Mouse (Mus musculus): Measurements from ENCODE around the gene Nup210. TPM values are rescaled to one million over a fixed set of nuclear protein-coding genes. Genes with fewer than 3 reads are reported as not detected.
"Not testable (repeated sequence)": the region's sequence is repeated elsewhere in the genome, so short reads cannot be mapped to it uniquely, and the experiment has no call there.

Nup210 gene
- polyA plus RNA-seq, 1 experiment, result 176 TPM

DNA sequence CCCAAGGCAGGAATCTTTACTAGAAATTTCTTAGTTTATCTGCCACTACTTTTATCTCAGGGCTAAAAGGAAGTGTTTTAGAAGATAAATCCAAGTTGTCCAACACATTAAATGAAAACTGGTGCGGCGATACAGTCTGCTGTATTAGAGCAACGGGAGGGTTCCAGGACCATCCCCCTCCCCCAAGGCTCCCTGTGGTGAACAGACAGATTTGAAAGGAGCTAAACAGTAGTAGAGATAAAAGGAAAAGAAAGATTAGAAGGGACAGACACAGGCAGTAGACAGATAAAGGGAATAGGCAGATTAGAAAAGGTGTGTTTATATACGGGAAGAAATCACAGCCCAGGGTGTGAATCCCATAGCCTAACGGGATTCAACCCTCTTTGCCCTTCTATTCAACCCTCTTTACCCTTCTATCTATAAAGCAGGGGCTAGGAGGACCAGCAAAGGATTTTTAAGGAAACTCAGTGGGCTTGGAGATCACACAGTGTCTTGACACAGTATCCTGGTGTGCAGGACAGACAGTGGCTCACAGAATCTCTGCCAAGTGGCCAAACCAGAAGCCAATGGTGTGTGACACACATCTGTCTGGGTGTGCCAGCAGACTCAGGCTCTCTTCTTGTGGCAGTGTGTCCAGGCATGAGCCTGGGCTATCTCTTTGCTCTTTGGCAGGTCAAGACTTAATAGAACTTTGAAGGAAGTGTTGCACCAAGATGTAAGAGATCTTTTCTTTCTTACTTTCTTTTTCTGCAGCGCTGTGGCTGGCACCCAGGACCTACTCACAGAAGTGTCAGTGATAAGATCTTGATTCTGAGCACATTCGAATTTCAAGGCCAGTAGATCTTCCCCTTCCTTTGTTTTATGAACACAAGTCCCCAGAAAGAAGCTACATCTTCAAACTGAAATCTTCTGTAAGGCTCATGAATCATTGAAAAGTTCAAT, 7.9 kb upstream of the Nup210 start:
- peak overlapping the region; percentile 60 for H3K27ac ChIP-seq (ENCODE audit: insufficient read depth, low read length)
- no peak for TF ChIP-seq POLR2A (IDR thresholded peaks at IDR 0.05; ENCODE audit: low read depth, low read length)
- TF ChIP-seq CTCF (IDR thresholded peaks at IDR 0.05; ENCODE audit: extremely low read depth, insufficient read depth, insufficient read length, insufficient replicate concordance), result no peak
- DNase-seq (ENCODE audit: low read depth in 1 of 2, low spot score in 2 of 2), result no peak
- WGBS, result 50% methylated on average over 7 of the region's 7 CpGs
- H3K4me3 ChIP-seq (ENCODE audit: extremely low read depth, insufficient read depth, insufficient read length), result no peak overlapping the region
- no peaks in the 10 kb centered on the region for H3K27me3 ChIP-seq (ENCODE audit: control insufficient read depth, insufficient read depth, low read length)
- H3K36me3 ChIP-seq (ENCODE audit: control insufficient read depth, insufficient read depth, low read length), result no peaks in the 10 kb centered on the region
- H3K4me1 ChIP-seq (ENCODE audit: control insufficient read depth, insufficient read depth, insufficient read length), result peaks cover 2% of the 10 kb centered on the region

DNA sequence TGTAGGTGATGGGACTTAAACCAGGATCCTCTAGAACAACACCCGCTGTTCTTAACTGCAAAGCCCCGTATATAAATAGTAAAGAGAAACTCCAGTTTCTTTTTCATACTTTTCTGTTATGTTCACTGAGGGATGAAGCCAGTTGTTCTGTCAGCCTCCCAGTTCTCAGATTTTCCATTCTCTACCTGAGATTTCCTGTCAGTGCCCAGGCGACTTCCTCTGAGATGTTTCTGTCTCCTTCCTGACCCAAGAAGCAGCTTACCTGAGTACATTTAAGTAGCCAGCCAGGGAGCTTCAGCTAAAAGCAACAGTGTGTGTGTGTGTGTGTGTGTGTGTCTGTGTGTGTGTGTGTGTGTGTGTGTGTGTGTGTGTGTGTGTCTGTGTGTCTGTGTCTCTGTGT, 6.8 kb upstream of the Nup210 start:
- no peaks in the 10 kb centered on the region for H3K27me3 ChIP-seq (ENCODE audit: control insufficient read depth, insufficient read depth, low read length)
- H3K4me1 ChIP-seq (ENCODE audit: control insufficient read depth, insufficient read depth, insufficient read length), result peaks cover 5% of the 10 kb centered on the region
- no peaks in the 10 kb centered on the region for H3K36me3 ChIP-seq (ENCODE audit: control insufficient read depth, insufficient read depth, low read length)
- 20% methylated on average over 3 of the region's 3 CpGs for WGBS
- no peak for DNase-seq (ENCODE audit: low read depth in 1 of 2, low spot score in 2 of 2)
- no peak for TF ChIP-seq POLR2A (IDR thresholded peaks at IDR 0.05; ENCODE audit: low read depth, low read length)
- TF ChIP-seq CTCF (IDR thresholded peaks at IDR 0.05; ENCODE audit: extremely low read depth, insufficient read depth, insufficient read length, insufficient replicate concordance), result no peak
- H3K27ac ChIP-seq (ENCODE audit: insufficient read depth, low read length), result no peak overlapping the region
- H3K4me3 ChIP-seq (ENCODE audit: extremely low read depth, insufficient read depth, insufficient read length), result no peak overlapping the region

DNA sequence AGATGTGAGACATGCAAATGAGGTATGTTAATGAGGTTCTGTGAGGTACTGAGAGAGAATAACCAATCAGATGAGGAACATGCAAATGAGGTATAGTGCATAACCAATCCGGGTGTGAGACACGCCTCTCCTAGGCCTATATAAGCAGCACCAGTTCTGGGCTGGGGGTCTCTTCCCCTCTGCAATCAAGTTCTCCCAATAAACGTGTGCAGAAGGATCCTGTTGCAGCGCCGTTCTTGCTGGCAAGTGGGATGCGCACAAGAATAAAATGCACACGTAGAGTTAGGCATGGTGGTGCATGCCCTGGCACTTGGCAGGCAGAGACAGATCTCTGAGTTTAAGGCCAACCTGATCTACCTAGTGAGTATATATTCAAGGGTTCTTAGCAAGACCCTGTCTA, 4.5 kb upstream of the Nup210 start:
- not testable (repeated sequence) for DNase-seq (ENCODE audit: low read depth in 1 of 2, low spot score in 2 of 2); H3K27me3 ChIP-seq (ENCODE audit: control insufficient read depth, insufficient read depth, low read length); H3K36me3 ChIP-seq (ENCODE audit: control insufficient read depth, insufficient read depth, low read length); H3K4me3 ChIP-seq (ENCODE audit: extremely low read depth, insufficient read depth, insufficient read length); H3K4me1 ChIP-seq (ENCODE audit: control insufficient read depth, insufficient read depth, insufficient read length); H3K27ac ChIP-seq (ENCODE audit: insufficient read depth, low read length)
- 97% methylated on average over 7 of the region's 7 CpGs for WGBS

DNA sequence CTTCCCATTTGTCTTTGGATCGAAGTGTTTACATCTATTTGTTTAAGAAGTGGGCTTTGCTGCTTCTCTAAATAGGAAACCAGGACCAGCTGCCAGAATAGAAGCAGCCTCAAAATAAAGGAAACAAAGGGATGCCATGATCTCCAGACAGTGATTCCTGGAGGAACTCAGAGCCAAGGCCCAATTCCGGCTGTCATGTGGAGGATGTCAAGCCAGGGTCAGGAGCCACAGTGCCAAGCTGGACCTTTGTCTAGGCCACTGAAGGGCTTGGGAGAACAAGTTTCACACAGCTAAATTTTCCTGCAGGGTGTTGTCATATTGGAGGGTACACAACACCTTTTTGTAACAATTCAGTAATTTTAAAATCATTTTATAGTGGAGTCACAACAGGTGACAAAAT, 3.6 kb upstream of the Nup210 start:
- Histone ChIP-seq H3K36me3 (ENCODE audit: control insufficient read depth, insufficient read depth, low read length) (no peaks in the 10 kb centered on the region), H3K4me1 (ENCODE audit: control insufficient read depth, insufficient read depth, insufficient read length) (peaks cover 9% of the 10 kb centered on the region), H3K4me3 (ENCODE audit: extremely low read depth, insufficient read depth, insufficient read length) (no peak overlapping the region), H3K27me3 (ENCODE audit: control insufficient read depth, insufficient read depth, low read length) (no peaks in the 10 kb centered on the region), H3K27ac (ENCODE audit: insufficient read depth, low read length) (no peak overlapping the region)
- no peak for TF ChIP-seq CTCF (IDR thresholded peaks at IDR 0.05; ENCODE audit: extremely low read depth, insufficient read depth, insufficient read length, insufficient replicate concordance)
- WGBS, result 78% methylated on average over 2 of the region's 2 CpGs
- no peak for DNase-seq (ENCODE audit: low read depth in 1 of 2, low spot score in 2 of 2)

DNA sequence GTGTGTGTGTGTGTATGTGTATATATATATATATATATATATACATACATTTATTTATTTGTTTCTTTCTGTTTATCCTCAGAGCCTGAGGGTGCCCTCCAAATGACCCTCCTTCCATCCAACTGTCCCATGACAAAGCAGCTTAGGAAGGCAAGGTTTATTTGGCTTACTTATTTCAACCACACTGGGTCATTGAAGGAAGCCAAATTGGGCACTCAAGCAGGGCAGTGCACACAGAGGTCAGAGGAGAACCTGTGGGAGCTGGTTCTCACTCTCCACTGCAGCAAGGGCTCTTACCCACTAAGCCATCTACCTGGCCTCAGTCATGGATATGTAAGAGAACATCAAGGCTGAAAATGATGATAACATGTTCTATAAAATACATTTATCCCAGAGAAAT, 1.9 kb upstream of the Nup210 start:
- no peak for TF ChIP-seq CTCF (IDR thresholded peaks at IDR 0.05; ENCODE audit: extremely low read depth, insufficient read depth, insufficient read length, insufficient replicate concordance)
- TF ChIP-seq POLR2A (IDR thresholded peaks at IDR 0.05; ENCODE audit: low read depth, low read length), result no peak
- Histone ChIP-seq H3K27me3 (ENCODE audit: control insufficient read depth, insufficient read depth, low read length) (no peaks in the 10 kb centered on the region), H3K36me3 (ENCODE audit: control insufficient read depth, insufficient read depth, low read length) (no peaks in the 10 kb centered on the region), H3K4me1 (ENCODE audit: control insufficient read depth, insufficient read depth, insufficient read length) (peaks cover 11% of the 10 kb centered on the region; the same call in 1 of the 2 replicates), H3K27ac (ENCODE audit: insufficient read depth, low read length) (no peak overlapping the region), H3K4me3 (ENCODE audit: extremely low read depth, insufficient read depth, insufficient read length) (no peak overlapping the region)
- no peak for DNase-seq (ENCODE audit: low read depth in 1 of 2, low spot score in 2 of 2)

DNA sequence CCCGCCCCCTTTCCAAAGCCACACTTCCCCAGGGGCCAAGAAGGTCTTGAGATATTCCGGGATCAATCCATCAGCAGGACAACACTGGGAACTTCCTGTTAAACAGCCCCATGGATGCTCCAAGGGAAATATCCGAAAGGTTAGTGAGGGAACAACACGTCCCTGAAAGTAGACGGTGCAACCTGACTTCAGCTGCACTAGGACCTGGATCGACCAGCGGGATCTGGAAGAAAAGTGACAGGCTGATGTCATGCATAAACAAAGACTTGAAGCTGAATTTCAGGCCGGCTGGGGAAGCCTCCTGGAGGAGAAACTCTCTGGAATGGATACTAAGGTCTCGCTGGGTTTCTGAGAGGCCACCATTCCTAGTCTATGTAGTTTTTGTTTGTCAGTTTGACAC, 520 bp upstream of the Nup210 start:
- TF ChIP-seq CTCF (IDR thresholded peaks at IDR 0.05; ENCODE audit: extremely low read depth, insufficient read depth, insufficient read length, insufficient replicate concordance), result no peak
- no peak for TF ChIP-seq POLR2A (IDR thresholded peaks at IDR 0.05; ENCODE audit: low read depth, low read length)
- H3K4me3 ChIP-seq (ENCODE audit: extremely low read depth, insufficient read depth, insufficient read length), result peak overlapping the region; percentile 92
- no peak for DNase-seq (ENCODE audit: low read depth in 1 of 2, low spot score in 2 of 2)
- no peaks in the 10 kb centered on the region for H3K27me3 ChIP-seq (ENCODE audit: control insufficient read depth, insufficient read depth, low read length)
- peaks cover 11% of the 10 kb centered on the region; the same call in 1 of the 2 replicates for H3K4me1 ChIP-seq (ENCODE audit: control insufficient read depth, insufficient read depth, insufficient read length)
- H3K27ac ChIP-seq (ENCODE audit: insufficient read depth, low read length), result peak overlapping the region; percentile 96; the same call in 1 of the 2 replicates
- no peaks in the 10 kb centered on the region for H3K36me3 ChIP-seq (ENCODE audit: control insufficient read depth, insufficient read depth, low read length)
- WGBS, result 16% methylated on average over 9 of the region's 9 CpGs

DNA sequence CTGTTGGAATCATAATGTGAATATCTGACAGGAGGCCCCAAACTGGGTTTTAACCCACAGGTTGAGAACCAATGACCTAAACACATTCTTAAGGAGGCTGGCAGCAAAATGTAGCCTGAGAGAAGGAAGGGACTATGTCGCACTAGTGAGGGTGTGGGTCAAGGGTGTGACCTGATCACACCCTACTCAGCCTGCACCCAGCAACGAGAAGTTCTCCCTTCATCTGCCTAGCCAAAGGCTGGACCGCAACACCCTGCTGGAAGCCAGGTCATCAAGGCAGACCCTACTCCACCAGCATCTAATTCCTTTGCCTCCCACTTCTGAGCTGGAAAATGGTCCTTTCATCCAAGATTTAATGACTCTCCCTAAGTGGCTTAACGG, 776 bp downstream of the Nup210 start:
- TF ChIP-seq POLR2A (IDR thresholded peaks at IDR 0.05; ENCODE audit: low read depth, low read length) (no peak), CTCF (IDR thresholded peaks at IDR 0.05; ENCODE audit: extremely low read depth, insufficient read depth, insufficient read length, insufficient replicate concordance) (no peak)
- Histone ChIP-seq H3K36me3 (ENCODE audit: control insufficient read depth, insufficient read depth, low read length) (no peaks in the 10 kb centered on the region), H3K27me3 (ENCODE audit: control insufficient read depth, insufficient read depth, low read length) (no peaks in the 10 kb centered on the region), H3K4me3 (ENCODE audit: extremely low read depth, insufficient read depth, insufficient read length) (peak overlapping the region; percentile 92), H3K4me1 (ENCODE audit: control insufficient read depth, insufficient read depth, insufficient read length) (peaks cover 23% of the 10 kb centered on the region), H3K27ac (ENCODE audit: insufficient read depth, low read length) (peak overlapping the region; percentile 96)
- 5% methylated on average over 4 of the region's 4 CpGs for WGBS
- DNase-seq (ENCODE audit: low read depth in 1 of 2, low spot score in 2 of 2), result peak in 1 of 2 experiments; percentile 36
